Mouse (Mus musculus) ovary, postnatal 36 days (tissue): ENCODE results near the gene Kcnmb2.

Experiments used
- DNase-seq: peaks from one replicate; pipeline ENCODE4 v3.0.0; 2022; ENCODE audit warnings: low spot score, mixed read lengths

Kcnmb2 gene

DNA sequence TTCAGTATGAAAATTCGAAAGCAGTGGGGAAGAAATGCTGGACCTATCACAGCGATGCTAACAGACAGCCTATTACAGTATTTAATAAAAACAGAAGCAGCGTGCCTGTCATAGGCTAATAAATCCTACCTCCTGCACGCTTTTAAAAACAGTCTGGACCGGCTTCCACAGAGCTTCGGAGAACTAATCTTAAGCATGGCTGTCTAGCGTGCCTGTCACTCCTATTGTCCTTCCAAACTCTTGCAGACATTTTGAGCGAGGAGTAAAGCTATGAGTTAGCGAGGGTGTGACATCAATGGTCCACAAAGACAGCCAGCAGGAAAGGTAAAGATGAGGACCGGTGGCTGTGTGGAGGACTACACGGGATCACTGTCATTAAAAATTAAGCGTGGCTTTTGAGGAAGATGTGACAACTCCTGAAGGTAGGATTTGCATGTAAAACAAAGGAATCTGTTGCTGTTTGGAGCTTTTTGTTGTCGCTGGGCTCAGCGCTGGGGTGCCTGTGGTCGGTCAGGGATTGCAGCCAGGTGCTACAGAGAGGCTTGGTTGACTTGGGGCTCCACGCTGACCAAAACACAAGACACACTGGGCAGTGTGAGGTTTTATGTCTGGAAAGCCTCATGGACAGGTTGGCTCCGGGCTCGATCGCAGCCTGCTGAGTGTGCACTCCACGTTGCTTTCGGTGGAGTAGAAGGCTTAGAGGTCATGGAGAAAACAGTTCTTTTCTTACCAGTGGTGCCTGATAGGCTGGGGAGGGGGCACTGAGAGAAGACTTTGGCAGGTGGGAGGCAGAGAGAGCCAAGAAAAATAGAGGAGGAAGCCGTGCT, at the start of gene Kcnmb2:
TSS of gene Kcnmb2 (plus strand) at position 4 of the 827 bp plus-strand sequence.
- no peak for DNase-seq

DNA sequence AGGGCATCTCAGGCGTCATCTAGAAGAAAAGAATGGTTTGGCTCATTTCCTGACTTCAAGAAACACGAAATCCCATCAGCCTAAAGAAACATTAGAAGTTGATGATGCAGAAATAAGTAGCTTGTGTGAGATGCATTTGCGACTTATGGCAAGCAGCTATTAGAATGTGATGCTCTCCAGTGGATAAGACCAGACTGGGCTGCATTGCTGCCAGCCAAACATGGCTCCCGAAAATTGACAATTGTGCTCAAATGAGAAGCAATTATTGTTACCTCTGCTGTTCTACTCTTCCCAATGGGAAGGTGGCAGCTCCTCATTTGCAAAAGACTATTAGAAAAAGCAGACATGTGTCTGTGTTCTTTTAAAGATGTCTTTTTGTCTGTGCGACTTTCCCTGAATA, 38.8 kb upstream of the Kcnmb2 start:
- no peak for DNase-seq

DNA sequence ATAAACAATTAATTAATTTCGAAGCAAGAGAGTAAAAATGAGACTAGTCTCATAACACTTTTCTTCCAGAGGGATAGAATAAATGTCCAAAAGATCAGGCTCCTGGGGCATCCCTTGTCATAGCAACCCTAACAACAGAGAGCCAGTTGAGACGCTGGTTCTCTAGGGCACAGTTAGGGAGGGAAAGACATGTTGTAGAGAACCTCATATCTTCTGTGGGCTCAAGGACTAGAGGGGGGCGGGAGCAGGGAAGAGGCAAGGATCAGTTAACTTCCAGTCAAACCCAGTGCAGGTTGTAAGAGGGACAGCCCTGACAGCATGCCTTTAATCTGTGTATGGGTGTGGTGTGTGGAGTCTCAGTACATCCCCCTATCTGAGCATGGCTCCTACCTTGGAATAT, 38.2 kb upstream of the Kcnmb2 start:
- DNase-seq, result no peak

DNA sequence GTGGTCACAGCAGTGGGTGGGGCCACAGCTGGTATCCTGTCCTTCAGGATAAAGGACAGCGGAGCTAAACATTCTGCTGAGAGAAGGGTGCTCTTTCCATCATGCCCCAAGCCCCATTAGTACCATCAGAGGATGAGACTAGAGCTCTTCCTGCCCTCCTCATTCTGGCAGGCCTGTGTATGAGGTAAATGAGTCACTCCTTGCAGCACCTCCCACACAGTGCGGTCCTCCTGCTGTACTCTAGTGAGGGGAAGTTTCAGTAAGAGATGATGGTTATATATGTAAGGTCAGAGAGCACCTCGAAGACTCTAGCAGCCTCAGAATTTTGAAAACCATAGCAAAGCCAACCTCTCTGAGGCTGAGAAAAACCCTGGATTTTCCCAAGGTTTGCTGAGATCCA, 30.8 kb upstream of the Kcnmb2 start:
- no peak for DNase-seq

DNA sequence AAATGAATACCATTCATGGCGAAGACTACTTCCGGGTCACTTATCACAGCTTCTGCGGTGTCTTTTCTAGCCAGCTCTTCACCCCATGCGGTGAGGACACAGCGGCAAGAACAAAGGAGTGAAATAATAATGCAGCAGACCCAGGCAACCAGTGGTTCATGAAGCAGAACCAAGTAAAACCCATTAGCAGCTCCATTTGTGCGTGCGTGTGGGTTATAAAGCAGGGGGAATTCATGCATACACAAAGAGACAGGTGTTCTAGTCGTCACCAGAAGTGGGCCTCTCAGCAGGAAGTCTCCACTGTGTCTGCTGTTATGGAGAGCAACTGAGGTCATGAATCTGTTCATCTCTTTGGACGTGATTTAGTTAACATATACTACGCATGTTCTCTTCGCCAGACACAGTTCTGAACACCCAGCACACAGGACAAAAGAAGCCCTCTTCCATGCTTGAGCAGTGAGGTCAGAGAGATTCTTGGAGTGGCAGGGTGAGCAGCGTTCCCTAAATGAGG, 19.6 kb upstream of the Kcnmb2 start:
- DNase-seq, result no peak

DNA sequence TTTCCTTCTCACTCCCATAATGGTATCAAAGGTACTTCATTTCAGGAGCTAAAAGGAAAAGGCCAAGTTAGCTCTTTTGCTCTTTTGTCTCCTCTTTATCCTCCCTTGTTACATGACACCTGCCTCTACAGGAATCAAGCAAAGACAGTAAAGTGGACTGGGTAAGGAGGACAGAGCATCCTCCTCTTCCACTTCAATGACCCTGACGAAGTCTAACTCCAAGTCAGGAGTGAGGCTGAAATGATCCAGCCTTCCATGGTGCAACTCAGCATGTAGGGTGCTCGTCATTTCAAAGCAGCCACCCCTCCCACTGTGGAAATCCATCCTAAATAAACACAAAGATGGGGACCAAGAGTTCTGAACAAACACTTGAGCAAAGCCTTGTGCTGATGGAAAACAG, 9.7 kb upstream of the Kcnmb2 start:
- DNase-seq, result no peak

DNA sequence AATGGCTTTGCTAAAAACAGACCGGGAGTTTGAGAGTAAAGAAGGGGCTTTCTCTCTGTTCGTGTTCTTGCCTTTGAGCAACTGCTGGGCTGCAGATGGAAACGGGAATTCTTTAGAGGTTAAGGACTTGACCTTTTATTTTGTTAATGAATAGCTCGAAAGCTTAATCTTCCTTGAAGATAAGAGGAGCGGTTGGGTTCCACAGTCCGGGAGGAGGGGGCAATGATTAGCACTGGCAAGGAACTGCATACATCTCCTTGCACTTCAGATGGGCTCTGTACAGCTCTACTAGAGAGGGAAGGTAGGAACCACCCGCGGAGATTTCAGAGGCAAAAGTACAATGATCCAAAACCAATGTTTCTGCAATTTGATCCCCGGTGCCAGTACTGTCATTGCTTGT, 1.2 kb downstream of the Kcnmb2 start:
- no peak for DNase-seq

DNA sequence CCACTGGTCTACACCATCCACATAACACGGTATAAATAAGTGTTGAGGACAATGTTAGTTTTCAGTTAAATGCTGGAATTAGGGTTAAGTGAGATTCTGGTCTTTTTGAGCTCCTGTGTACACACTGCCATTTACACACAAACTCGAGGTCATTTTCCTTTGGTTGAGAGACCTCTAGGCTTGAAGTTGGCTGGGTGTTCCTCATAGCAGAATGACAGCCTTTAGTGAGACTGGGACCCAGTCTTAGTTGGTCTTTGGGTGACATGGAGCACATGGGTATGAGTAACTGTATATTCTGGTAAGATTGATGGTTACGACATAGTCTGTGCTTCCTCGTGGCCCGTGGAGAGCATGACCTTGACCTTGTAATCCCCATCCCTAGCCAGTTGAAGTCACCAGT, 1.8 kb downstream of the Kcnmb2 start:
- no peak for DNase-seq

DNA sequence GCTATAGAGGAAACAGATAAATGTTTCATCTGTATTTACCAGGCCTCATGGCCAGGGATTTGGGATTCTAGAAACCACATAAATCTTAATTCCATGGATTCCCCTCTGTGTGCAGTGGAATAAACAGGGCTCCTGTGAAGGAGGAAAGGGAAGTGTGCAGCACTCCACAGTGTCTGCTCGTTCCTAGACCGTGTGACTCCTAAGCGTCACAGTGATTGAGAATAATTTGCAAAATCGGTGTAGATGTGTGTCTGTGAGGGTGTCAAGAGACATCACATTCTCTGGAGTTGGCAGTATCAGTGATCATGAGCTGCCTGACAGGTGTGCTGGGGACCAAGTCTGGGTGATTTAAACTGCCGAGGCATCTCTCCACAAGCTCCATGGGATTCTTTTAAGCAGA, 8.9 kb downstream of the Kcnmb2 start:
- DNase-seq, result no peak

DNA sequence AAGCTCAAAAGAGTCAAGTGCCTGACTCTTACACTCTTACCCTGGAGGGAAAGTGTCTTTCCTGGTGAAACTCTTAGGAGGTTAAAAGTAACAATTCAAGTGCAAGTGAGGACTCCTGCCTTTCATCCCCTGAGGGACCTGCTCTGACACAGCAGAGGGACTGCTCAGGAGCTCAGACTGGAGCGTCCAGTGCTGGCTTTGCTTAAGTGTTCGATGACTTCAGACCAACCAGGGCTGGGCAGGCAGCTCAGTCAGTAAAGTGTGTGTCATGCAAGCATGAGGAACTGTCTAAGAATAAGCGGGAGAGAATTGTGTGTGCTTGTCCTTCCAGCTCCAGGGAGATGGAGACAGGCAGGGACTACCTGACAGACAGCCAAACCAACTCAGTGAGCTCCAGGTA, 9.4 kb downstream of the Kcnmb2 start:
- no peak for DNase-seq

DNA sequence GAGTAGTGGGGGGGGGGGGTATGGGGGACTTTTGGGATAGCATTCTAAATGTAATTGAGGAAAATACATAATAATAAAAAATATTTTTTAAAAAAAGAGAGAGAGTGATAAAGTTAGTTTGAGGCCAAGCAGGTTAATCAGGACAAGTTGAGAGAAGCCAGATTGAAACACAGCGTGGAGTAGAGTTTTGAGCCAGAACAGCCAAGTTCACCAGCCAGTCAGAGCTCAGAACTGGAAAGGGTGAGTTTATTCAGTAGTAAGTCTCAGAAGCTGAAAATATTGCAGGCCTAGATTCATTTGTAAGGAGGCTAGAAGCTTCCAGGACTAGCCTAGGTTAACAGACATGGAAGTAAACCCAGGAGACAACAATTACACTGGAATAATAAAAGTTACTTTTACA, 26.2 kb downstream of the Kcnmb2 start:
- DNase-seq, result no peak

DNA sequence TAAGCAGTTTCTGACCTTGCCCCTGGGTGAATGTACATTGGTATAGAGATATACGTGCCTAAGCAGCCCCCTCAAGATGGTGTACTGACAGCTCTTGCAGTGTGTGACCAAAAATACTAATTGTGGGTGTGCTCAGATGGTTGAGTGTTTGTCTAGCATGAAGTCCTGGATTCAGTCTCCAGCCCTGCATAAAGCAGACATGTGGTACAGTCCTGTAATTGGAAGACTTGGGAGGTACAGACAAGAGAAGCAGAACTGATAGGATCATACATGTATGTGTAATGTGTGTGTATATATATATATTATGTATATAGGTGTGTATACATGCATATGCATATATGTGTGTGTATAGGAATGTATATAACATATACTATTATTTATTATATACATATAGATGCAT, 32.4 kb downstream of the Kcnmb2 start:
- no peak for DNase-seq

DNA sequence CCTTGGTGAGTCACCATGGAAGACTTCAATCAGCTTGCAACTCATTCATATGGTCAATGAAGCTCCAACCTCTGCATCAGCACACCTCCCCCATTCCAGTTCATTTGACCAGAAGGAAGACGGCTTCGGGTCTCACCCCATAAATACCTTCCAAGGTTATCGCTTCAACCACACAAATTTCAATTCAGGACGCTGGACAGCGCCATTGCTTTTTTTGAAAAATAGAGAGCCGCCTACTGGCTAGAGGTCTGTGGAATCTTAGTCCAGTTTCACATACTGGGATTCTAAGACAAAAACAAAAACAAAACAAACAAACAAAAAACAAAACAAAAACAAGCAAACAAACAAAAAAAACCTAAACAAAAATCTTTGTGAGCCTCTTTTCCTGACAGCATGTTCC, 39.2 kb downstream of the Kcnmb2 start:
- DNase-seq, result no peak

DNA sequence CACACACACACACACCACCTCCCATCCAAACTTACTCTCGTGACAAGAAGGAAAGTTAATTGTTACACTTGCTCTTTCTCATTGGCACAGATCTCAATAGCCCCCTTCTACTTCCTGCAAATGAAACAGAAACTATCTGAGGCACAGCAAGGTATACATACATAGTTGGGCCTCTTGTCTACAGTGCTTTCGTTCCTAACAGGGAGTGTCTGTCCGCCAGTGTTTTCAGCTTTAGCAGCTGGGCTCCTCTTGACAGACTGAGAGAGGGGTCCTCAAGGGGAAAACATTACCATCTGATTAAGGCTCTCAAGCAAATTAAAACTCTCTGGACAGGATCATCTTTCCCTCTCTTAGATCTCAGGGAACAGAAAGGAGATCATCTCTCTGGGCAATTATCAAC, 51.9 kb downstream of the Kcnmb2 start:
- no peak for DNase-seq

DNA sequence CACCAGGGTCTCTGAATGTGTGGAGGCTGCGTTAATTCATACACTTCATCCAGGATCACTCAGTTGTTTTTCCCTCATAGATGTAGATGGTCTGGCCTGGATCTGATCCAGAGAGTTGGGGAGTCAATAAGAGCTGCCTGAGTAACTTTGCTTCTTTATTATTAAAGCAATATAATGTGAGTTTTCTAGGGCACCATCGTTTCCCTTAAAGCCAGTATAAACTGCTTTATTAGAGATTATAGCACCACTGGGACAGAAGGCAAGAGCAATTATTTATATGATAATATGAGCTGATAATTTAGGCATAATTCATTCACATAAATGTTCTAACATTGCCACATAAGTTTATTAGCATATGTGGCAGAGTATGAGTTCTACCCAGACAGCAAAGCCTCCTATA, 52.7 kb downstream of the Kcnmb2 start:
- no peak for DNase-seq

DNA sequence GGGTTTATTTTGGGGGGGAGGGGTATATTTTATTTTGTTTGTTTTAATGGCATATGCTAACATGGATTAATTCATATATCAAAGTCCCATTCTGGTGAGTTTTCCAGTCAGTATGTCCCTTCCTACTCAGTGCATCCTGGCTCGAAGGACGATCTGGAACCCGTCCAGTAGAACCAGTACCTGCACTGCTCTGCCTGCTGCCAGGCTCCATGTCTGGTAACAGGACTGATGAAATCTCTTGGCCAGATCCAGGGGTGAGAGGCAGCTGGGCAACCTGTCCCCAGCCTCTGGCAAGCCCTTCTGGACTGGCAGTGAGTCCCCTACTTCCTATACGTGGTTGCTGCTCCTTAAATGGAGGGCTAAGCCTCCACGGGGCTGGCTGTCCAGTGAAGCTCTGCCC, 57.5 kb downstream of the Kcnmb2 start:
- DNase-seq, result no peak

DNA sequence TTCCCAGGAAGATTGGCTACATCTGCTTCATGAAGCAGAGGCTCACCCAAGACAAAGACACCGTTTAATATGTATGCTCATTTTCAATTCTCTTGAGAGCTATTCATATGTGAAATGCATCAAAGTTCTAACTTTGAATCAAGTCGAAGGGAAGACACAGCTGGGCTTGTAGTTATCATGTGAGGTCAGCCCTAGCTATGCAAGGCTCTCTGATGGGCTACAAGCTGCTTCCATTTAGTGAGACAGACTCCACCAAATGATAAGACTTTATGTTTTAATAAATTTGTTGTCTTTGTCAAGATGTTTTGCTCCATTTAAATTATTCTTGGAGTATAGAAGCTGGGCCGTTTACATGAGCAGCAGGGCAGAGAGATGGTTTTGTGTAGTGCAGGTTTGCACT, 58.9 kb downstream of the Kcnmb2 start:
- DNase-seq, result no peak

DNA sequence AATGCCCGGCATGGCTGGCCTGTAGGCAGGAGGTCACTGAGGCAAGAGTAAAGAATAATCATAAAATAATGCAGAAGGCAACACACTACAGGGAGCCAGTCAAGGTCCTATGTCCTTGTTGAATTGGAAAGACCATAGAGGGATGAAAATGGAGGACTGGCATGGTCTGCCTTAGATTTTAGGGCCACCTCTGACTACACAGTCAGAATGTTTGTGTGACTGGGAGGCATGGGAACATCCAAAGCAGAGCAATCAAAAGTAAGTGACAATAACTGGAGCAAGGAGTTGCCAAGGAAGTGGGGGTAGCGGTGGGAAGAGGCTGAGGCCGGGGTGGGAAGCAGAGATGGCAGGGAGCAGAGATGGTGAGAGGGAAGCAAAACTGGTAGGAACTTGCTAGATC, 60.8 kb downstream of the Kcnmb2 start:
- DNase-seq, result no peak

DNA sequence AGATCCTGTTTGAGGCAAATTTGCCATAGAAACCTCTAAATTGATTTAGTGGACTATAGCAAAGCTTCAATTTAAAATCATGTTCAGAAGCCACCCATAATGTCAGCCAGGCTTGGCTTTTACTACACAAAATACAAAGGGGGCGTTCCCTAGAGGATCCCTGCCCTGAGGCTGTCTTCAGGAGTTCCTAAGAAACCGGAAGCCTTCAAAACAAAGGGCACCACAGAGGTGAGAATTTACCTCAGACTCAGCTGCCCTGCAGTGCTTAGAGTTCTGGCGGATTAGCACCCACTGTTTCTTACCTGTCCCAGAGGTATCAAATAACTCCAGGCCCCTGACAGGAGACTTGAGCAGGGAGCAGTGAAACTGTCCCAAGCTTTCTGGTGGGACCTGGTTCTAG, 77.4 kb downstream of the Kcnmb2 start:
- DNase-seq, result no peak

DNA sequence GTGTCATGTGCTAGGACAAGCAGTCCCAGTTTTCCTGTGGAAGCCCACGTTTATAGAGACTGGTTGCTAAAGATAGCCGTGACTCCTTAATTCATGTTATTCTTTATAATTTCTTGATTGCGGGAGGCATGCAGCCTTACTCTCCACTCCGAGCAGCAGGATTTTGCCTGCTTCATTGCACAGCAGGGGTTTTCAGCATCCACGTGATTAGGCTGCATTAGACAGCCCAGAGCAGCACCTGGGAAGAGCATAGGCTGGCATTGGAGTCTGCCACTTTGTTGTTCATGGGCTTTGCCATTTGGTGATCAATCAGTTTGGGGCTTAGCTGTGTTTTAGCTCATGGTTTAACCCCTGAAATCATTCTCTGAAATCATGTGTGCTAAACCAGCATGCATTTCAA, 80.1 kb downstream of the Kcnmb2 start:
- DNase-seq, result no peak

DNA sequence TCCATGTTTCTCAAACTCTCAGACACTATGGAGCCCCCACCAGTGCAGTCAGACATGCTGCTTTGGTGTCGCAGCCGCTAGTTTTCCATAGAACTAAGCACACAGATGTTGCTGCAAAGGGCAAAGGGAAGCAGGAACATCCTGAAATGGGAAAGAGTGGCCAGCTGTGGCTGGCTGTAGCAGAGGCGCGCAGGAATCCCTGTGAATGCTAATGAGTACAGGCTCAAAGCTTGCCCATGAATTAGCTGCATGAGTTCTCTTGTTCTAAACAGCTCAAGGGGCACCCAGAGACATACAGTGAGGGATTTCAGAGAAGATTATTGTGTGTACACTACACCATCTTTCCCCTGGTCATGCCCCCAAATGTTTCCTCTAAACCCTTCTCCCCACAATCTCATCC, 82.8 kb downstream of the Kcnmb2 start:
- no peak for DNase-seq

DNA sequence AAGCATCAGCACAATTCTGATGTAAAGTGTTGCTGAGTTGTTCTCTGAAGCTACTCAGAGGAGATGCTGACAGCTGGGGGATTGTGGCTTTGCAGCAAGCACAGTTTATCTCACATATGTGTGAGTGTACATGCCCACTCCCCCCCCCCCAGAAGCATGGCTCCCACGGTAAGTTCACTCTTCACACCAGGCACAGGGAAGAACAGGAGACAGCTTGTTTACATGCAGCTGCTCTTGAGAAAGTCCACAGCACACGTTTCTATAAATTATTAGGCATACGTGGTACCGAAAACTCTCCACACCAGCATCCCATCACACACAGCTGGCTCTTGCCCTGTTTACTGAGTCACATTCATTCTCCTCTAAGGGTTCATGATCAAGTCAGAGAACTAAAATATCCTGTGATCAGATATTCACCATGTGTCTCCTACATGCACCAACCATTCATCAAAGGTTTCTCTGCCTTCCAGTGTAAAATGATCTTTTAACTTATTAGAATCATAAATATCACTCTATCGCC, 89.3 kb downstream of the Kcnmb2 start:
- no peak for DNase-seq

DNA sequence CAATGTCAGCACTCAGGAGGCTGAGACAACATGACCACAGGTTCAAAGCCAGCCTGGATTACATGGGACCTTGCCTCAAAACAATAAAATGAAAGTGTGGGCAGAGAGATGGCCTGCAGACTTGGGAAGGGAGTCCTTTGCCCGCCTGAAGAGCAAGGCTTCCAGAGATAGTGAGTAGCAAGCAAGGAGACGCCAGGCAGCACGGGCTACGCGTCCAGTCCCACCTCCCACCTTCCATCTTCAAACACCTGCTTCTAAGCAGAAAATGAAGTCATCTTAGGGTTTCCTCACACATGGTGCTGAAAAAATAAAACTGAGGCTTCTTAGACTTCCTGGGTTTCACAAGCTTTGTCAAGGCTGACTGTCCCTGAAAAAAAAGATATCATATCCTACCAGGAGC, 109.3 kb downstream of the Kcnmb2 start:
- DNase-seq, result no peak
